Mouse (Mus musculus) bone marrow, adult 2 months (tissue): Measurements from ENCODE around the gene Dnase1l3.

ENCODE experiments used
- CTCF ChIP-seq: fragments of 200-500 bp; IDR thresholded peaks from 2 replicates; pipeline ENCODE4 v1.5.1; 2011; ENCODE audit warnings: low read length, control low read depth; ENCODE audit not compliant: control insufficient read depth, insufficient read depth
- POLR2A ChIP-seq: fragments of 200-500 bp; IDR thresholded peaks from 2 replicates; pipeline ENCODE4 v1.6.1; 2011; ENCODE audit warnings: low read depth, mild to moderate bottlenecking, control low read depth, low read length, borderline replicate concordance; ENCODE audit not compliant: control insufficient read depth

DNA sequence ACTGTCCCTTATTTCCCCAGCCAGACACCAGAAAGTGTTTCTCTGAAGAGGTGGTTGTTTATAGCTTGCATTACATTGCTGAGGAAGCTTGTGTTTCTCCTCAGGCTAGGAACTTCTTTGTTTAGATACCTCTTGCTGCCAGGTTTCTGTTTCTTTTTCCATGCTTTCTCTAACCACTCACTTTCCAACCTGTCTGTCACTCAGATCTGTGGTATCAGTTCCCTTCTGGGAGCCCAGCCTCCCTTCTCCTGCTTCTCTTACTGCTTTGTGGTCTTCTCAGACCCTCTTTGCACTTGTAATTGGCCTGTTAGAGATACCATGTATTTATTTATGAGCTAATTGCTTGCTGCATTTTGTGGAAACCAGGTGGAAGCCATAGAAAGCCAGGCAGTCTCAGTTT lies 70.7 kb downstream of the Dnase1l3 start:
- TF ChIP-seq CTCF (no peak), POLR2A (no peak)
